Mouse (Mus musculus): ENCODE measurements at regions not wholly inside any gene's neighbourhood (a gene's known extent, or its start where the extent isn't known, plus 50 kb on each side); places are given as distances from the start of the nearest gene placed in this dataset.

DNA sequence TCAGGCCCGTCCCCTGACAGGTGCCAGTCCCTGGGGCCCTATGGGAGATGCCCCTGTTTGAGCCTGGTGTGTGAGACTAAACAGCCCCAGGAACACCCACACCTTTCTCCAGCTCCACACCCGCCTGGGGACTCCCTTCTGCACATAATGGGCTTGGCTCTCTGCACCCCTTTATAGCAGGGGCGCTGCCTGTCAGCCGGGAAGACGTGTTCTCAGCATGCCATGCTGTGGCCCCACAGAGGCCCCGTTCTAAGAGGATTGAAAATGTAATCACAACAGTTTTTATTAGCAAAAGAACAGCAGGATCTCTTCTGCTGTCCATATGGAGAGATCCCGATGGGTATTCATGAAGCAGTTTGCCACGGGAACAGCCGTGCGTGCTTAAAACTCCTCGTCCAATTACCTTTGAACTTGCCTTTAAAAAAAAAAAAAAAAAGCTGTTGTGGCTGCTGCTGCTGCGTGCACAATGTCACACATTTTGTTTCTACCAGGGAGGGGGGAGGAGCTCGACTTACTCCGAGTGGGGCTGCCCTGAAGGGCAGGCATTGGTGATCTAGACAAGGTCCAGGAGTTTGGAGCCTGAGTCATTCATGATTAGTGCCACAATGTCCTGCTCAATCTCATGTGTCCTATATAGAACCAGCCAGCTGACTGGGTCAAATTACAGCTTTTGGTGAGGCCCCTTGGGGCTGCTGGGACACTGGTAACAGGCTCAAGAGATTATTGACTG, 119.7 kb downstream of the Rps24 start:
- no peak overlapping the region for H3K9ac ChIP-seq (ENCODE audit: low read depth, low read length)
- TF ChIP-seq POLR2A (IDR thresholded peaks at IDR 0.05; ENCODE audit: extremely low read depth, insufficient read depth, low read length) (no peak), CTCF (IDR thresholded peaks at IDR 0.05; ENCODE audit: low read depth, low read length) (no peak)
- H3K4me3 ChIP-seq (ENCODE audit: insufficient read depth, low read depth, low read length), result no peak overlapping the region
- no peaks in the 10 kb centered on the region for H3K4me1 ChIP-seq (ENCODE audit: control insufficient read depth, insufficient read depth, low read length)
- no peaks in the 10 kb centered on the region for H3K36me3 ChIP-seq (ENCODE audit: control insufficient read depth, insufficient read depth, low read length)
- no peaks in the 10 kb centered on the region for H3K27me3 ChIP-seq (ENCODE audit: control insufficient read depth, insufficient read depth, low read length)
- WGBS, result 66% methylated on average over 14 of the region's 14 CpGs
- H3K27ac ChIP-seq (replicated peaks; ENCODE audit: insufficient read depth, low read depth, low read length), result no peak overlapping the region
- no peaks in the 10 kb centered on the region for H3K79me2 ChIP-seq (ENCODE audit: control insufficient read depth, insufficient read depth, low read length)
- no peak for DNase-seq (ENCODE audit: extremely low read depth, low read depth, low spot score)

DNA sequence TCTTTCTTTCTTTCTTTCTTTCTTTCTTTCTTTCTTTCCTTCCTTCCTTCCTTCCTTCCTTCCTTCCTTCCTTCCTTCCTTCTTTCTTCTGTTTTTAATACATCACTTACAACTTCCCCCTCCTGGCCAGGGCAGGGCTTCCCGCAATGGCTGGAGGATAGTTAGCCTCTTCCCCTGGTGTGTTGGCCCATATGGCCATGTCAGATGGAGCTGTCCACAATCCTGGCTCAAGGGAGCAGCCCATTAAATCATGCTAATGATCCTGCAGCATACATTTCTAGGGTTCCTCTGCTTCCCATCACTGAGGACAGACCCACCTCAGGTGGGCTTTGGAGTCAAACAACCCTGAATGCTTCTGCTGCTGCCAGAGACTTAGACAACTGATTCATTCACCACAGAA, 121.4 kb downstream of the Rps24 start:
- TF ChIP-seq CTCF (IDR thresholded peaks at IDR 0.05; ENCODE audit: low read depth, low read length) (no peak), POLR2A (IDR thresholded peaks at IDR 0.05; ENCODE audit: extremely low read depth, insufficient read depth, low read length) (no peak)
- Histone ChIP-seq H3K9ac (ENCODE audit: low read depth, low read length) (no peak overlapping the region), H3K4me1 (ENCODE audit: control insufficient read depth, insufficient read depth, low read length) (no peaks in the 10 kb centered on the region), H3K4me3 (ENCODE audit: insufficient read depth, low read depth, low read length) (no peak overlapping the region), H3K27me3 (ENCODE audit: control insufficient read depth, insufficient read depth, low read length) (no peaks in the 10 kb centered on the region), H3K79me2 (ENCODE audit: control insufficient read depth, insufficient read depth, low read length) (no peaks in the 10 kb centered on the region), H3K36me3 (ENCODE audit: control insufficient read depth, insufficient read depth, low read length) (no peaks in the 10 kb centered on the region), H3K27ac (replicated peaks; ENCODE audit: insufficient read depth, low read depth, low read length) (no peak overlapping the region)
- DNase-seq (ENCODE audit: extremely low read depth, low read depth, low spot score), result no peak
- 82% methylated on average over 1 of the region's 1 CpGs for WGBS

- WGBS, result 52% methylated on average over 4 of the region's 4 CpGs
- H3K79me2 ChIP-seq (ENCODE audit: control insufficient read depth, insufficient read depth, low read length), result no peaks in the 10 kb centered on the region
- TF ChIP-seq CTCF (IDR thresholded peaks at IDR 0.05; ENCODE audit: low read depth, low read length) (no peak), POLR2A (IDR thresholded peaks at IDR 0.05; ENCODE audit: extremely low read depth, insufficient read depth, low read length) (no peak)
- no peaks in the 10 kb centered on the region for H3K36me3 ChIP-seq (ENCODE audit: control insufficient read depth, insufficient read depth, low read length)
- no peak for DNase-seq (ENCODE audit: extremely low read depth, low read depth, low spot score)
- H3K4me1 ChIP-seq (ENCODE audit: control insufficient read depth, insufficient read depth, low read length), result no peaks in the 10 kb centered on the region
- H3K9ac ChIP-seq (ENCODE audit: low read depth, low read length), result no peak overlapping the region
- H3K27ac ChIP-seq (replicated peaks; ENCODE audit: insufficient read depth, low read depth, low read length), result no peak overlapping the region
- H3K4me3 ChIP-seq (ENCODE audit: insufficient read depth, low read depth, low read length), result no peak overlapping the region
- no peaks in the 10 kb centered on the region for H3K27me3 ChIP-seq (ENCODE audit: control insufficient read depth, insufficient read depth, low read length)
Measured at GRCm38 (mm10) chr14:24612254-24612995, 125.5 kb downstream of the Rps24 start.

- 87% methylated on average over 3 of the region's 3 CpGs for WGBS
- no peak overlapping the region for H3K27ac ChIP-seq (replicated peaks; ENCODE audit: insufficient read depth, low read depth, low read length)
- no peak overlapping the region for H3K4me3 ChIP-seq (ENCODE audit: insufficient read depth, low read depth, low read length)
- no peak for DNase-seq (ENCODE audit: extremely low read depth, low read depth, low spot score)
- no peaks in the 10 kb centered on the region for H3K4me1 ChIP-seq (ENCODE audit: control insufficient read depth, insufficient read depth, low read length)
- TF ChIP-seq POLR2A (IDR thresholded peaks at IDR 0.05; ENCODE audit: extremely low read depth, insufficient read depth, low read length) (no peak), CTCF (IDR thresholded peaks at IDR 0.05; ENCODE audit: low read depth, low read length) (no peak)
- no peak overlapping the region for H3K9ac ChIP-seq (ENCODE audit: low read depth, low read length)
- H3K36me3 ChIP-seq (ENCODE audit: control insufficient read depth, insufficient read depth, low read length), result no peaks in the 10 kb centered on the region
- no peaks in the 10 kb centered on the region for H3K79me2 ChIP-seq (ENCODE audit: control insufficient read depth, insufficient read depth, low read length)
- H3K27me3 ChIP-seq (ENCODE audit: control insufficient read depth, insufficient read depth, low read length), result no peaks in the 10 kb centered on the region; the same call in 1 of the 2 replicates
Measured at GRCm38 (mm10) chr14:24615776-24616175, 128.9 kb downstream of the Rps24 start.

DNA sequence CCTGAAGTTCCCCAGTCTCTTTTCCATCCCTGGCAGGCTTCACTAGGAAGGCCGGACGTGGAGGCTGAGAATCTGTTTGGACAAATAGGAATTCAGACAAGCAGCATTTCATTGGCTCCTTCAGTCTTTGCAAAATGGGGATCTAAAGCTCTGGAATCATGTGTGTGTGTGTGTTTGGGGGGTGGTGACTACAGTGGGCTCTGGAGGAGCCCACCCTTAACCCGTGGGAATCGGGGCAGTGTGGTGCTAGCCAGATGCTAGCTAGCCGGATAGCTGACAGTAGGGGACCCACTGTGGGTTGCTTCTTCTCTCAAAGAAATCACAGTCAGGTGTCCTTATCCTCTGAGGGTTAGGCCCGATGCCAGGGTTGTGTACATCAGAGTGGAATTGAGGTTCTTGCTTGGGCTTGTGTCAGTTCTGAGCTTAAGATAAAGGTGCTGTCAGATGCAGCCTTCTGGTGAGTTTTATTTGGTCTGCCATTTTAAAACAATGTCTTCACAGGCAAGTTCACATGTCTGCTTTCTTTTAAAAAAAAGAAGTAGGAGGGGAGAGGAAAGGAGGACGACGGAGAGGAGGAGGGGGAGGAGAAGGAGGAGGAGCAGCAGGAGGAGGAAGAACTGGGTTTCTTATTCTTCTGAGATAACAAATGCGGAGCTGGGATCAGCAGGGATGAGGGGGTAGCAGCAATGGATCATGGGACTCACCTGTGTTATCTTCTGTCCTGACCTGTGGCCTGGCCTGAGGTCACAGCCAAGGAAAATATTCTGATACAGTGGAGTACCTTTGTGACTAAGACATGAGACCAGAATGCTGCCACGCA, 129.6 kb downstream of the Rps24 start:
- no peaks in the 10 kb centered on the region for H3K79me2 ChIP-seq (ENCODE audit: control insufficient read depth, insufficient read depth, low read length)
- TF ChIP-seq POLR2A (IDR thresholded peaks at IDR 0.05; ENCODE audit: extremely low read depth, insufficient read depth, low read length) (no peak), CTCF (IDR thresholded peaks at IDR 0.05; ENCODE audit: low read depth, low read length) (no peak)
- DNase-seq (ENCODE audit: extremely low read depth, low read depth, low spot score), result no peak
- no peaks in the 10 kb centered on the region for H3K4me1 ChIP-seq (ENCODE audit: control insufficient read depth, insufficient read depth, low read length)
- 72% methylated on average over 10 of the region's 10 CpGs for WGBS
- no peak overlapping the region for H3K4me3 ChIP-seq (ENCODE audit: insufficient read depth, low read depth, low read length)
- no peaks in the 10 kb centered on the region for H3K36me3 ChIP-seq (ENCODE audit: control insufficient read depth, insufficient read depth, low read length)
- H3K9ac ChIP-seq (ENCODE audit: low read depth, low read length), result no peak overlapping the region
- no peak overlapping the region for H3K27ac ChIP-seq (replicated peaks; ENCODE audit: insufficient read depth, low read depth, low read length)
- no peaks in the 10 kb centered on the region; the same call in 1 of the 2 replicates for H3K27me3 ChIP-seq (ENCODE audit: control insufficient read depth, insufficient read depth, low read length)
